Mouse (Mus musculus): ENCODE measurements at regions not wholly inside any gene's neighbourhood (a gene's known extent, or its start where the extent isn't known, plus 50 kb on each side); places are given as distances from the start of the nearest gene placed in this dataset.

GRCm38 (mm10) chr12:77179138-77179537 lies 58.8 kb upstream of the Fut8 start:
- H3K4me3 ChIP-seq (ENCODE audit: low read depth, low read length), result no peak overlapping the region
- H3K36me3 ChIP-seq (ENCODE audit: control insufficient read depth, insufficient read depth), result no peaks in the 10 kb centered on the region
- H3K4me2 ChIP-seq (ENCODE audit: low read depth, low read length), result no peak overlapping the region
- H3K9ac ChIP-seq (ENCODE audit: low read depth, low read length), result no peak overlapping the region
- no peak for ATAC-seq (ENCODE audit: low read depth)
- 72% methylated on average over 7 of the region's 7 CpGs for WGBS (ENCODE audit: insufficient replicate concordance)
- H3K9me3 ChIP-seq (replicated peaks; ENCODE audit: control insufficient read depth, low read length), result no peaks in the 10 kb centered on the region
- no peaks in the 10 kb centered on the region; the same call in 1 of the 2 replicates for H3K4me1 ChIP-seq (ENCODE audit: control insufficient read depth, low read depth, low read length)
- no peak overlapping the region for H3K27ac ChIP-seq (ENCODE audit: low read length)
- H3K27me3 ChIP-seq (ENCODE audit: control insufficient read depth, insufficient read depth, low read depth, low read length), result no peaks in the 10 kb centered on the region

DNA sequence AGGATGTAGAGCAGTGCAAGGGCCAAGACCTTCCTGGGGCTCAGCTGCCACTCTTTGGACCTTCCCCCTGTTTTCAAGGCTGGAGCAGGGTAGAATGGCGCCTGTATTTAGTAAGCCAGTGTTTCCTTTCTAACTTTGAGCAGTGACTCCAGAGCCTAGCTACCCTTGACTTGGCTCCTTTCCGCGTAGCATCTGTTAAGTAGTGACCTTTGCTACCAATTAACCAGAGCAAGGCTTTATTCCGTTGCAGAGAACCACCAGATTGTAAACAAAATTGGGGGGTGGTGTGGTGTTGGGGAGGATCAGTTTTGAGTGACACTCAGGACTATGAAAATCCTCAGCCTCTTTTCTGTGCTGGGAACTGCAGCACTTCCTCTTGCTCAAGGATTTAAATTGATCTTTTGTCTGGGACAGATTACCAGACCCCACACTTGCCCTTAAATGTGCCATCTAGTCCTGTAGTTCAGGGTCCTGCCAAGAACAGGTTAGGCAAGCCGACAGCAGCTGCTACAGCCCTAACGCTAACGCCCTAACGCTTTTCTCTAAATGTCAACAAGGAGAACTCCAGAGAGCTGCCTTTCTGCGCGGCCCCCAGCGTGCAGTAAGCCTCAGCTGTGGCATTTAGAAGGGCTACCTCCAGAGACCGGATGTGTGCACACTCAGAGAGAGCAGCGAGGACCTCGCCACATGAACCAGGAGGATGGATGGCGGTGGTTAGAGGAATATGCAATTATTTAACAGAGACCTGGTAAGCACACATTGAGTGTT lies 59.9 kb upstream of the Fut8 start:
- Histone ChIP-seq H3K9me3 (replicated peaks; ENCODE audit: control insufficient read depth, low read length) (no peaks in the 10 kb centered on the region), H3K4me1 (ENCODE audit: control insufficient read depth, low read depth, low read length) (no peaks in the 10 kb centered on the region; the same call in 1 of the 2 replicates), H3K36me3 (ENCODE audit: control insufficient read depth, insufficient read depth) (no peaks in the 10 kb centered on the region), H3K9ac (ENCODE audit: low read depth, low read length) (no peak overlapping the region), H3K27me3 (ENCODE audit: control insufficient read depth, insufficient read depth, low read depth, low read length) (no peaks in the 10 kb centered on the region), H3K4me3 (ENCODE audit: low read depth, low read length) (no peak overlapping the region), H3K4me2 (ENCODE audit: low read depth, low read length) (no peak overlapping the region), H3K27ac (ENCODE audit: low read length) (no peak overlapping the region)
- ATAC-seq (ENCODE audit: low read depth), result peak; percentile 16; the same call in 1 of the 2 replicates
- 18% methylated on average over 15 of the region's 15 CpGs for WGBS (ENCODE audit: insufficient replicate concordance)

GRCm38 (mm10) chr12:77177303-77177702 lies 60.6 kb upstream of the Fut8 start:
- Histone ChIP-seq H3K4me3 (ENCODE audit: low read depth, low read length) (no peak overlapping the region), H3K9me3 (replicated peaks; ENCODE audit: control insufficient read depth, low read length) (no peaks in the 10 kb centered on the region), H3K27me3 (ENCODE audit: control insufficient read depth, insufficient read depth, low read depth, low read length) (no peaks in the 10 kb centered on the region), H3K4me1 (ENCODE audit: control insufficient read depth, low read depth, low read length) (no peaks in the 10 kb centered on the region; the same call in 1 of the 2 replicates), H3K36me3 (ENCODE audit: control insufficient read depth, insufficient read depth) (no peaks in the 10 kb centered on the region), H3K9ac (ENCODE audit: low read depth, low read length) (no peak overlapping the region), H3K27ac (ENCODE audit: low read length) (no peak overlapping the region), H3K4me2 (ENCODE audit: low read depth, low read length) (no peak overlapping the region)
- WGBS (ENCODE audit: insufficient replicate concordance), result 52% methylated on average over 3 of the region's 3 CpGs
- no peak for ATAC-seq (ENCODE audit: low read depth)

GRCm38 (mm10) chr12:77174032-77174431 lies 63.9 kb upstream of the Fut8 start:
- Histone ChIP-seq H3K27ac (ENCODE audit: low read length) (no peak overlapping the region), H3K4me3 (ENCODE audit: low read depth, low read length) (no peak overlapping the region), H3K27me3 (ENCODE audit: control insufficient read depth, insufficient read depth, low read depth, low read length) (no peaks in the 10 kb centered on the region), H3K9me3 (replicated peaks; ENCODE audit: control insufficient read depth, low read length) (no peaks in the 10 kb centered on the region), H3K36me3 (ENCODE audit: control insufficient read depth, insufficient read depth) (no peaks in the 10 kb centered on the region), H3K9ac (ENCODE audit: low read depth, low read length) (no peak overlapping the region), H3K4me1 (ENCODE audit: control insufficient read depth, low read depth, low read length) (no peaks in the 10 kb centered on the region; the same call in 1 of the 2 replicates), H3K4me2 (ENCODE audit: low read depth, low read length) (no peak overlapping the region)
- ATAC-seq (ENCODE audit: low read depth), result no peak

DNA sequence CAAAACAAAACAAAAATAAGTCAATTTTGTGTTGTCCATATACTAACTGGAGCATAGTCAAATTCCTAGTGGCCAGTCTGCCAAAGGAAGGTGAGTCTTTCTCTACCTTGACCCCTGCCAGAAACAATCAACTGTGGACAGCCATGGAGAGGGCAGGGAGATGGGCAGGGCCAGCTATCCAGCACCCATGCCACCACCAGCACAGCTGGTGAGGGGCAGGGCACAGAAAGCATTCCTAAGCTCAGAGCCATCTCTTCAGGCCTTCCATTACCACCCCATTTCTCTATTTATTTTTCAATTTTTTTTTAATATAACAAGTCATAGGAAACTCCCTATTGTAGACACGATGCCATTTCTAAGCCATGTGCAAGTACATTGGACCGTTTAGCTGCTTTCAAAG lies 65.4 kb upstream of the Fut8 start:
- Histone ChIP-seq H3K9me3 (replicated peaks; ENCODE audit: control insufficient read depth, low read length) (no peaks in the 10 kb centered on the region), H3K9ac (ENCODE audit: low read depth, low read length) (no peak overlapping the region), H3K4me3 (ENCODE audit: low read depth, low read length) (no peak overlapping the region), H3K4me1 (ENCODE audit: control insufficient read depth, low read depth, low read length) (no peaks in the 10 kb centered on the region), H3K36me3 (ENCODE audit: control insufficient read depth, insufficient read depth) (no peaks in the 10 kb centered on the region), H3K4me2 (ENCODE audit: low read depth, low read length) (no peak overlapping the region), H3K27ac (ENCODE audit: low read length) (no peak overlapping the region), H3K27me3 (ENCODE audit: control insufficient read depth, insufficient read depth, low read depth, low read length) (no peaks in the 10 kb centered on the region)
- 69% methylated on average over 2 of the region's 2 CpGs for WGBS (ENCODE audit: insufficient replicate concordance)
- no peak for ATAC-seq (ENCODE audit: low read depth)

DNA sequence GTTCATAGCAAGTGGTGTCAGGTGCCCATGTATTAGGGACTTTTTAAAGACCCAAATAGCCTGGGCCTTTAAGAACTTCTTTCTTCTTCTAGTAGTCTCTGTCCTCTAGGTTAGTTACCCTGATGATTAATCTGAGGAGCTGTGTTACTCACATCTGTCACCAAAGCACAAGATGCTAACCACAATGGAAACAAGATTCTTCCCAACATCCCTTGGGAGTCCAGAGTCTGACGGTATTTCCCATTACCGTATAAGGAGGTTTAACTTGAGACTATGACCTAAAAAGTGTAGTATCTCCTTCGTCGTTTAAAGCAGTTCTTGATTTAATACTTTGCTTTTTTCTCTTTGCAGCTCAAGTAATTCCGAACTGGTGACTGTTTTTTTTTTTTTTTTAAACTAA lies 67.7 kb upstream of the Fut8 start:
- no peaks in the 10 kb centered on the region for H3K27me3 ChIP-seq (ENCODE audit: control insufficient read depth, insufficient read depth, low read depth, low read length)
- WGBS (ENCODE audit: insufficient replicate concordance), result 69% methylated on average over 5 of the region's 5 CpGs
- no peak overlapping the region for H3K27ac ChIP-seq (ENCODE audit: low read length)
- no peaks in the 10 kb centered on the region for H3K9me3 ChIP-seq (replicated peaks; ENCODE audit: control insufficient read depth, low read length)
- H3K9ac ChIP-seq (ENCODE audit: low read depth, low read length), result no peak overlapping the region
- no peaks in the 10 kb centered on the region for H3K4me1 ChIP-seq (ENCODE audit: control insufficient read depth, low read depth, low read length)
- no peaks in the 10 kb centered on the region for H3K36me3 ChIP-seq (ENCODE audit: control insufficient read depth, insufficient read depth)
- no peak overlapping the region for H3K4me2 ChIP-seq (ENCODE audit: low read depth, low read length)
- no peak for ATAC-seq (ENCODE audit: low read depth)
- no peak overlapping the region for H3K4me3 ChIP-seq (ENCODE audit: low read depth, low read length)

DNA sequence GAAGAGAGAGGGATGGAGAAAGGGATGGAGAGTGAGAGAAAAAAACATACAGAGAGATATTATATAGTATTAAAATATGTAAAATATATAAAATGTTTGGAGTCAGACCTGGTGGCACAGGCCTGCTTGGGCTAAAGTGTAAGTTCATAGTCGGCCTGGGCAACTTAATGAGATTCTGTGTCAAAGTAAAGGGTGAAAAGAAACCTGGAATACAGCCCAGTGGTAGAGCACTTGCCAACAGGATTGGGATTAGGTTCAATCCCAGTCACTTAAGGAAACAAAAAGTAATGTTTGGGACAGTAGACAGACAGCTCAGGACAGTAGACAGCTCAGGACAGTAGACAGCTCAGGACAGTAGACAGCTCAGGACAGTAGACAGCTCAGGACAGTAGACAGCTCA lies 69.6 kb upstream of the Fut8 start:
- WGBS (ENCODE audit: insufficient replicate concordance), result 52% methylated on average over 1 of the region's 1 CpGs

GRCm38 (mm10) chr12:77156698-77157097 lies 81.2 kb upstream of the Fut8 start:
- Histone ChIP-seq H3K4me2 (ENCODE audit: low read depth, low read length) (no peak overlapping the region), H3K4me3 (ENCODE audit: low read depth, low read length) (no peak overlapping the region), H3K27ac (ENCODE audit: low read length) (no peak overlapping the region), H3K36me3 (ENCODE audit: control insufficient read depth, insufficient read depth) (no peaks in the 10 kb centered on the region), H3K9me3 (replicated peaks; ENCODE audit: control insufficient read depth, low read length) (no peaks in the 10 kb centered on the region), H3K9ac (ENCODE audit: low read depth, low read length) (no peak overlapping the region), H3K27me3 (ENCODE audit: control insufficient read depth, insufficient read depth, low read depth, low read length) (no peaks in the 10 kb centered on the region), H3K4me1 (ENCODE audit: control insufficient read depth, low read depth, low read length) (no peaks in the 10 kb centered on the region)
- WGBS (ENCODE audit: insufficient replicate concordance), result 27% methylated on average over 2 of the region's 2 CpGs
- no peak for ATAC-seq (ENCODE audit: low read depth)

More for the DNA sequence above, 69.6 kb upstream of the Fut8 start:
- ATAC-seq (ENCODE audit: low read depth), result no peak
- Histone ChIP-seq H3K4me2 (ENCODE audit: low read depth, low read length) (no peak overlapping the region), H3K9ac (ENCODE audit: low read depth, low read length) (no peak overlapping the region), H3K9me3 (replicated peaks; ENCODE audit: control insufficient read depth, low read length) (no peaks in the 10 kb centered on the region), H3K36me3 (ENCODE audit: control insufficient read depth, insufficient read depth) (no peaks in the 10 kb centered on the region), H3K27ac (ENCODE audit: low read length) (no peak overlapping the region), H3K4me1 (ENCODE audit: control insufficient read depth, low read depth, low read length) (no peaks in the 10 kb centered on the region), H3K27me3 (ENCODE audit: control insufficient read depth, insufficient read depth, low read depth, low read length) (no peaks in the 10 kb centered on the region), H3K4me3 (ENCODE audit: low read depth, low read length) (no peak overlapping the region)

GRCm38 (mm10) chr12:77155626-77156025 lies 82.3 kb upstream of the Fut8 start:
- H3K9me3 ChIP-seq (replicated peaks; ENCODE audit: control insufficient read depth, low read length), result no peaks in the 10 kb centered on the region
- H3K36me3 ChIP-seq (ENCODE audit: control insufficient read depth, insufficient read depth), result no peaks in the 10 kb centered on the region
- no peak overlapping the region for H3K9ac ChIP-seq (ENCODE audit: low read depth, low read length)
- no peaks in the 10 kb centered on the region for H3K4me1 ChIP-seq (ENCODE audit: control insufficient read depth, low read depth, low read length)
- no peak for ATAC-seq (ENCODE audit: low read depth)
- no peaks in the 10 kb centered on the region for H3K27me3 ChIP-seq (ENCODE audit: control insufficient read depth, insufficient read depth, low read depth, low read length)
- no peak overlapping the region for H3K4me3 ChIP-seq (ENCODE audit: low read depth, low read length)
- WGBS (ENCODE audit: insufficient replicate concordance), result 52% methylated on average over 6 of the region's 6 CpGs
- H3K27ac ChIP-seq (ENCODE audit: low read length), result no peak overlapping the region
- H3K4me2 ChIP-seq (ENCODE audit: low read depth, low read length), result no peak overlapping the region

Data from liver, embryonic 16.5 days (tissue).